In the genomic region with DNA sequence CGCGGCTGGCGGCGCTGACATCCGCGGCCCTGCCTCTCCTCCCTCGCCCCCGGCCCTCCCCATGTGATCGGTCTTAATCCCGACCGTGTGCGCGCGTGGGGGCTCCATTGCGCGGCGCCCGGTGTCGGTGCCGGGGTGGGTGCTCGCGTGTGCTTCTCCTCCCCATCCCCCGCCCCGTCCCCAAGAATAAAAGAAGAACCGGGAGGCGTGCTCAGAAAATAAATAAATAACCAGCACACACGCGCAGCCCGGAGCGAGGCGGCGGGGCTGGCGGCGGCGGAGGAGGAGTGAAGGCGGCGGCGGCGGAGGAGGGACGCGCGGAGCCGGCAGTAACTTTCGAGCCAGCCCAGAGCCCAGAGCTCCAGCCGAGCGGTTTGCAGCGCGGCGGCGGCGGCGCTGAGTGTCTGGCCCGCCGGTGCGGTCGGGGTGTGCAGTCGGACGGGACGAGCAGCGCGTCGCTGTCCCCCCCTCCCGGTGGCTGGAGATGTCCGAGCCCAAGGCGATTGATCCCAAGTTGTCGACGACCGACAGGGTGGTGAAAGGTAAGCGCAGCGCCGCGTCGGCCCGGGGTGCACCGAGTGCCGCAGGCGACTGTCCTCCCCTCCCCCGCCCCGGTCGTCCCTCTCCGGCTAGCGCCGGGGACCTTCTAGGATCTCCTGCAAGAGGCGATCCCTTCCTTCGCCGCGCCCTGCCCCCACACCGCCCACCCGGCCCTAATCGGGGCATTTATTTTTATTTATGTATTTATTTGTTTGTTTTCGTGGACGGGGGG, we compare ENCODE assay signal across 8 mouse cellular contexts. TPM values are rescaled to one million over a fixed set of nuclear protein-coding genes. Genes with fewer than 3 reads are reported as not detected.
DNase-seq lines count a peak whose midpoint lies in the region; ATAC-seq and TF ChIP-seq lines count a peak whose summit lies in the region.

No protein-coding gene starts in this region.

- H3K9me3 ChIP-seq in ES-E14 (ENCODE audit: control insufficient read depth, insufficient read depth, low read depth, low read length) = no peaks in the 10 kb centered on the region
- H3K9me3 ChIP-seq in forebrain, postnatal 0 days (ENCODE audit: low read length) = no peaks in the 10 kb centered on the region
- no peaks in the 10 kb centered on the region for H3K9me3 ChIP-seq in lung, postnatal 0 days (ENCODE audit: low read length)

- 0 out of 2 replicates have a peak, but pooled peaks have one; percentile 12 for TF ChIP-seq CTCF in forebrain, postnatal 0 days (IDR thresholded peaks at IDR 0.05; ENCODE audit: low read depth)
- TF ChIP-seq CTCF in lung, postnatal 0 days (IDR thresholded peaks at IDR 0.05) = peak; percentile 41

- no peak for DNase-seq in ES-E14 (ENCODE audit: low read depth, low spot score)
- DNase-seq in cerebellum, adult 11 months = peak; percentile 68
- DNase-seq in forebrain, postnatal 0 days = peak; percentile 82
- DNase-seq in heart, postnatal 4 days = peak; percentile 69
- peak; percentile 72 for DNase-seq in layer of hippocampus, adult 9-11 months
- DNase-seq in lung, postnatal 0 days (ENCODE audit: low spot score) = peak; percentile 78
- DNase-seq in ovary, postnatal 14 days (ENCODE audit: low spot score) = peak; percentile 33
- peak; percentile 42 to 46 for DNase-seq in thymus, postnatal 10 days (ENCODE audit: low spot score in 2 of 2)

- no peaks in the 10 kb centered on the region for H3K36me3 ChIP-seq in ES-E14 (ENCODE audit: control insufficient read depth, insufficient read depth, low read length, poor library complexity, severe bottlenecking)
- no peaks in the 10 kb centered on the region for H3K36me3 ChIP-seq in forebrain, postnatal 0 days (ENCODE audit: insufficient read depth)
- H3K36me3 ChIP-seq in lung, postnatal 0 days (ENCODE audit: insufficient read depth, low read length) = no peaks in the 10 kb centered on the region

- no peaks in the 10 kb centered on the region; a peak in 1 of 4 replicates for H3K4me1 ChIP-seq in ES-E14 (ENCODE audit: control insufficient read depth in 2 of 2, insufficient read depth in 2 of 2, low read length in 2 of 2, poor library complexity in 1 of 2)
- H3K4me1 ChIP-seq in forebrain, postnatal 0 days (ENCODE audit: insufficient read depth) = peaks cover 17% of the 10 kb centered on the region
- H3K4me1 ChIP-seq in lung, postnatal 0 days (ENCODE audit: insufficient read depth, low read depth, low read length) = peaks cover 6% of the 10 kb centered on the region; the same call in 1 of the 2 replicates

- peak; percentile 45 for ATAC-seq in forebrain, postnatal 0 days
- peak; percentile 29 for ATAC-seq in lung, postnatal 0 days

- peak overlapping the region; percentile 85 for H3K9ac ChIP-seq in ES-E14 (ENCODE audit: insufficient read depth, low read depth, low read length, poor library complexity, severe bottlenecking)
- H3K9ac ChIP-seq in forebrain, postnatal 0 days = peak overlapping the region; percentile 87
- H3K9ac ChIP-seq in lung, postnatal 0 days (replicated peaks; ENCODE audit: low read depth) = peak overlapping the region; percentile 82

- no peak for TF ChIP-seq EP300 in lung, postnatal 0 days (IDR thresholded peaks at IDR 0.05)

- peak overlapping the region; percentile 83 for H3K4me2 ChIP-seq in forebrain, postnatal 0 days (ENCODE audit: low read depth)
- H3K4me2 ChIP-seq in lung, postnatal 0 days (replicated peaks; ENCODE audit: low read depth, low read length) = peak overlapping the region; percentile 80

- in situ Hi-C loops in ES-E14 (cut with MboI; ENCODE audit: low sequenced_read_pairs in 2 of 2, unreplicated experiment in 2 of 2) = no loop called here

- no peak overlapping the region; the same call in 1 of the 2 replicates for H3K27ac ChIP-seq in ES-E14 (ENCODE audit: insufficient read depth, low read depth, low read length, poor library complexity, severe bottlenecking)
- H3K27ac ChIP-seq in forebrain, postnatal 0 days (ENCODE audit: low read depth, low read length) = peak overlapping the region; percentile 97
- H3K27ac ChIP-seq in lung, postnatal 0 days (ENCODE audit: low read length) = peak overlapping the region; percentile 96

- under 1% methylated on average over 76 of the region's 92 CpGs for WGBS in forebrain, postnatal 0 days
- 1% methylated on average over 75 of the region's 92 CpGs for WGBS in lung, postnatal 0 days

- H3K27me3 ChIP-seq in forebrain, postnatal 0 days (ENCODE audit: insufficient read depth, low read length) = no peaks in the 10 kb centered on the region
- no peaks in the 10 kb centered on the region for H3K27me3 ChIP-seq in lung, postnatal 0 days (replicated peaks; ENCODE audit: insufficient read depth, low read length)

- H3K4me3 ChIP-seq in ES-E14 (ENCODE audit: insufficient read depth in 1 of 2, low read depth in 1 of 2, low read length in 2 of 2, poor library complexity in 1 of 2, severe bottlenecking in 1 of 2) = peak overlapping the region; percentile 81 to 94
- peak overlapping the region; percentile 97 for H3K4me3 ChIP-seq in forebrain, postnatal 0 days (ENCODE audit: low read depth, low read length)
- H3K4me3 ChIP-seq in lung, postnatal 0 days (ENCODE audit: low read depth, low read length) = peak overlapping the region; percentile 92

TF ChIP-seq in ES-E14, 5 proteins besides CTCF, POLR2A, EP300 and RAD21:
- TF ChIP-seq ZNF384 (IDR thresholded peaks at IDR 0.05; ENCODE audit: low read depth, low read length) (no peak), ZC3H11A (IDR thresholded peaks at IDR 0.05; ENCODE audit: borderline replicate concordance, low read depth, low read length) (no peak), HCFC1 (IDR thresholded peaks at IDR 0.05; ENCODE audit: borderline replicate concordance, insufficient read depth, low read length) (no peak), CHD2 (IDR thresholded peaks at IDR 0.05; ENCODE audit: low read depth, low read length) (no peak), MAFK (IDR thresholded peaks at IDR 0.05; ENCODE audit: insufficient read depth, low read depth, low read length) (no peak)
TF ChIP-seq in ES-E14: peak in this region for 0.

RNA-seq across cellular contexts. Expression of gene Ppp3ca, which starts 0.6 kb away (rescaled TPM):
- total RNA-seq in ES-E14 (2012; rRNA removed) = 21.4 and 25.6 TPM in 2 replicates
- total RNA-seq in forebrain, postnatal 0 days (2014; rRNA removed) = 223 and 229 TPM in 2 replicates
- polyA plus RNA-seq in forebrain, postnatal 0 days (2015; fragmentation: Nextera tagmentation; extraction: Ambion mirVana) = 162 and 231 TPM in 2 replicates
- 10 to 100 TPM; 56.4 to 62.2 TPM for total RNA-seq in heart, postnatal 4 days (2021)
- polyA plus RNA-seq in lung, postnatal 0 days (2015; fragmentation: Nextera tagmentation; extraction: Ambion mirVana) = 105 and 125 TPM in 2 replicates
